Mouse (Mus musculus): ENCODE data around the gene Speer1.
"Not testable (repeated sequence)": the region's sequence is repeated elsewhere in the genome, so short reads cannot be mapped to it uniquely, and the experiment has no call there.

Speer1 gene

DNA sequence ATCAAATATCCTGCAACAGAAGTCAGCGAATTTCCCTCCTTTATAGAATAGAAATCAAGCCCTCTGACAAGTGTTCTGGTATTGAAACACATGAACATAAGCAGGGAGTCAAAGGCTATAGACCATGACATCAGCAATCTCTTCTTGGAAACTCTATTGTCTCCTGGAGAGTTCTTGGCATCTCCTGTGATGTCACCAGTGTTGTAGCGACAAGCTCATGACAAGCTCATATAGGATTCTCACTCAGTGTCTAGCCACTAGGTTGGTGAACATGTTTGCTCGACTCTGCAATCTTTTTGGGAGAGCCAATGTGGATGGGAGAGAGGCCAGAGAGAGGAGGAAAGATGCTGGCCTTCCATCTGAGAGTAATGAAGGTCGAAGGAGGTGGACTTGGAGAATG, at the start of gene Speer1:
Gene Speer1, plus strand, starts transcription at position 301 of the 400 bp plus-strand sequence.
- not testable (repeated sequence) for DNase-seq (ENCODE audit: low spot score in 2 of 2)

All from frontal cortex, postnatal 36 days (tissue).